Mouse (Mus musculus): ENCODE results near the gene Zfp982.
"Not testable (repeated sequence)": the region's sequence is repeated elsewhere in the genome, so short reads cannot be mapped to it uniquely, and the experiment has no call there.

Gene Zfp982

GRCm38 (mm10) chr4:147492117-147492516, at the start of gene Zfp982:
Gene Zfp982 (plus strand): TSS chr4:147492417.
- not testable (repeated sequence) for DNase-seq (ENCODE audit: low read depth)

GRCm38 (mm10) chr4:147442649-147443553, 49.3 kb upstream of the Zfp982 start:
- not testable (repeated sequence) for DNase-seq (ENCODE audit: low read depth)

- not testable (repeated sequence) for DNase-seq (ENCODE audit: low read depth)
These were observed 48.7 kb upstream of the Zfp982 start for GRCm38 (mm10) chr4:147443554-147443927.

- not testable (repeated sequence) for DNase-seq (ENCODE audit: low read depth)
These were observed 46.8 kb upstream of the Zfp982 start for GRCm38 (mm10) chr4:147445371-147445770.

- DNase-seq (ENCODE audit: low read depth) = no peak
These were observed 43.9 kb upstream of the Zfp982 start for GRCm38 (mm10) chr4:147448358-147448757.

- no peak for DNase-seq (ENCODE audit: low read depth)
These were observed 43.1 kb upstream of the Zfp982 start for GRCm38 (mm10) chr4:147449099-147449581.

- not testable (repeated sequence) for DNase-seq (ENCODE audit: low read depth)
These were observed 42.2 kb upstream of the Zfp982 start for GRCm38 (mm10) chr4:147449986-147450385.

- DNase-seq (ENCODE audit: low read depth) = not testable (repeated sequence)
These were observed 25.0 kb upstream of the Zfp982 start for GRCm38 (mm10) chr4:147467207-147467606.

- DNase-seq (ENCODE audit: low read depth) = not testable (repeated sequence)
These were observed 6.8 kb downstream of the Zfp982 start for GRCm38 (mm10) chr4:147498772-147499613.

GRCm38 (mm10) chr4:147509174-147509573, 17.0 kb downstream of the Zfp982 start:
- no peak for DNase-seq (ENCODE audit: low read depth)

- DNase-seq (ENCODE audit: low read depth) = no peak
These were observed 26.8 kb downstream of the Zfp982 start for GRCm38 (mm10) chr4:147518981-147519380.

- DNase-seq (ENCODE audit: low read depth) = no peak
These were observed 27.9 kb downstream of the Zfp982 start for GRCm38 (mm10) chr4:147520100-147520499.

- DNase-seq (ENCODE audit: low read depth) = no peak
These were observed 32.9 kb downstream of the Zfp982 start for GRCm38 (mm10) chr4:147525125-147525524.

- no peak for DNase-seq (ENCODE audit: low read depth)
These were observed 38.1 kb downstream of the Zfp982 start for GRCm38 (mm10) chr4:147530366-147530765.

GRCm38 (mm10) chr4:147535916-147536315, 43.7 kb downstream of the Zfp982 start:
- not testable (repeated sequence) for DNase-seq (ENCODE audit: low read depth)

- DNase-seq (ENCODE audit: low read depth) = no peak
These were observed 45.5 kb downstream of the Zfp982 start for GRCm38 (mm10) chr4:147537702-147538101.

- not testable (repeated sequence) for DNase-seq (ENCODE audit: low read depth)
These were observed 47.7 kb downstream of the Zfp982 start, which contains the start of gene Gm16503 for GRCm38 (mm10) chr4:147539918-147540317. Gene Gm16503 (plus strand): TSS chr4:147540218.

- DNase-seq (ENCODE audit: low read depth) = no peak
These were observed 48.9 kb downstream of the Zfp982 start for GRCm38 (mm10) chr4:147541105-147541504.

GRCm38 (mm10) chr4:147553071-147553470, 60.9 kb downstream of the Zfp982 start, which contains the start of gene Zfp985:
Gene Zfp985 (plus strand): TSS chr4:147553277.
- not testable (repeated sequence) for DNase-seq (ENCODE audit: low read depth)

- DNase-seq (ENCODE audit: low read depth) = not testable (repeated sequence)
These were observed 62.1 kb downstream of the Zfp982 start for GRCm38 (mm10) chr4:147554361-147554760.

GRCm38 (mm10) chr4:147556921-147557320, 64.7 kb downstream of the Zfp982 start:
- not testable (repeated sequence) for DNase-seq (ENCODE audit: low read depth)

GRCm38 (mm10) chr4:147558011-147558410, 65.8 kb downstream of the Zfp982 start:
- not testable (repeated sequence) for DNase-seq (ENCODE audit: low read depth)

Data from naive thymus-derived CD4-positive, alpha-beta T cell, adult 2 months (primary cell).